Mouse (Mus musculus) lung, postnatal 0 days (tissue): Measurements from ENCODE around the gene Vcl.

Experiments used
- CTCF ChIP-seq: IDR thresholded peaks from 2 replicates; pipeline ENCODE4 v1.5.1; 2016; ENCODE audit warnings: antibody characterized with exemption, mild to moderate bottlenecking
- EP300 ChIP-seq: IDR thresholded peaks from 2 replicates; pipeline ENCODE4 v1.6.1; 2016; ENCODE audit warnings: antibody characterized with exemption, mild to moderate bottlenecking, control low read depth

- TF ChIP-seq CTCF (no peak), EP300 (no peak)
These were observed 62.3 kb downstream of the Vcl start for GRCm38 (mm10) chr14:20991492-20991891.
